Mouse (Mus musculus) hindbrain, embryonic 10.5 days (tissue): ENCODE measurements around the gene Zbtb49. TPM values are rescaled to one million over a fixed set of nuclear protein-coding genes. Genes with fewer than 3 reads are reported as not detected.

ENCODE experiments used
- DNase-seq: peaks from one replicate; pipeline ENCODE4 v3.0.0-alpha.2; 2017; ENCODE audit warnings: low spot score
- H3K27ac ChIP-seq: fragments of 300-500 bp; sonication (generic); 2 replicates; pipeline ENCODE4 v1.5.1; 2016; ENCODE audit warnings: mild to moderate bottlenecking, moderate library complexity
- H3K27me3 ChIP-seq: fragments of 300-500 bp; sonication (generic); 2 replicates; pipeline ENCODE4 v1.6.1; 2016; ENCODE audit warnings: mild to moderate bottlenecking; ENCODE audit not compliant: poor library complexity, insufficient read depth, severe bottlenecking
- H3K36me3 ChIP-seq: fragments of 300-500 bp; sonication (generic); 2 replicates; pipeline ENCODE4 v1.6.1; 2016; ENCODE audit warnings: mild to moderate bottlenecking, moderate library complexity
- H3K4me1 ChIP-seq: fragments of 300-500 bp; sonication (generic); replicated peaks from 2 replicates; pipeline ENCODE4 v1.6.1; 2016; ENCODE audit warnings: mild to moderate bottlenecking
- H3K4me3 ChIP-seq: fragments of 300-500 bp; sonication (generic); 2 replicates; pipeline ENCODE4 v1.5.1; 2016; ENCODE audit warnings: mild to moderate bottlenecking, moderate library complexity
- H3K9me3 ChIP-seq: fragments of 300-500 bp; sonication (generic); 2 replicates; pipeline ENCODE4 v1.6.1; 2016; ENCODE audit warnings: mild to moderate bottlenecking, moderate library complexity
- WGBS: fragments of 180-500 bp; shearing (Covaris S2); methylation state at CpG from one replicate; pipeline ENCODE4 v1.1.7; 2016; 5-methylcytosine and 5-hydroxymethylcytosine counted together
- polyA plus RNA-seq: library from polyadenylated mRNA; unstranded; fragments of >200 nt; fragmentation: Nextera tagmentation; extraction: Ambion mirVana; gene quantifications from 2 replicates; pipeline ENCODE4 v1.2.1, GENCODE M21; 2016

The Zbtb49 gene
- polyA plus RNA-seq, 1 experiment from 2014 or later: 19.4 TPM

GRCm38 (mm10) chr5:38146524-38146923, 73.7 kb downstream of the Zbtb49 start:
- no peaks in the 10 kb centered on the region for H3K9me3 ChIP-seq
- no peak overlapping the region for H3K27ac ChIP-seq
- no peak overlapping the region for H3K4me3 ChIP-seq
- H3K27me3 ChIP-seq: no peaks in the 10 kb centered on the region
- peaks cover 4% of the 10 kb centered on the region for H3K4me1 ChIP-seq
- 92% methylated on average over 6 of the region's 6 CpGs for WGBS
- no peak for DNase-seq
- peaks cover 99% of the 10 kb centered on the region for H3K36me3 ChIP-seq

- Histone ChIP-seq H3K4me3 (no peak overlapping the region), H3K27me3 (no peaks in the 10 kb centered on the region), H3K9me3 (no peaks in the 10 kb centered on the region), H3K4me1 (no peaks in the 10 kb centered on the region), H3K36me3 (peaks cover 98% of the 10 kb centered on the region), H3K27ac (no peak overlapping the region)
- 92% methylated on average over 6 of the region's 6 CpGs for WGBS
- no peak for DNase-seq
Observed at GRCm38 (mm10) chr5:38140893-38141292, 79.4 kb downstream of the Zbtb49 start.

Other genes with a start within 250 kb of the Zbtb49 start
- 52.0 and 52.7 TPM in 2 replicates for gene Stx18, start 181.7 kb downstream of the Zbtb49 start, polyA plus RNA-seq
- 142 and 224 TPM in 2 replicates for gene Nsg1, start 60.5 kb downstream of the Zbtb49 start, polyA plus RNA-seq
- 101 and 148 TPM in 2 replicates for gene Lyar, start within 50 bp of the Zbtb49 start, polyA plus RNA-seq
- 81.7 and 93.4 TPM in 2 replicates for gene Tmem128, start 39.7 kb upstream of the Zbtb49 start, polyA plus RNA-seq
- 0.06 and 0.07 TPM in 2 replicates for gene Otop1, start 55.5 kb upstream of the Zbtb49 start, polyA plus RNA-seq
- gene Drd5, start 98.9 kb upstream of the Zbtb49 start, polyA plus RNA-seq: not detected in 2 replicates